Mouse (Mus musculus): Measurements from ENCODE around the gene Gm10645.

DNA sequence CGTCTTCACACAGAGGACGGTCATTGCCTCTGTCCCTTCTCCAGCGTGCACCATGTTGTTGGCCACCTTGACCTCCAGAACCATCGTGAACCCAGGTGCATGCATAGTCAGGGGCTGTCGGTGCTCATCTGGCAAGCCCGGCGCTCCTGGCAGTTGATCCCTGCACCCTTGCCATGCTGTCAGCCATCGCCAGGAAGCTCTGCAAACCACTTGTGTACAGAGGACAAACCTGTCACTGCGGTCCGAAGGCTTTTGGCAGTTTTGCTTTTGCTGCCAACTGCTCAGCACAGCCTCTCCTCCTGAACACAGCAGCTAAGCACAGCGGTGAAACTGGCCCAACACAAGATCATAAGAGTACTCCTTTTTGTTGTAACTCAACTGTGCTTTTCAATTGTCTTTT, 37.0 kb upstream of the Gm10645 start:
- TF ChIP-seq POLR2A (IDR thresholded peaks at IDR 0.05; ENCODE audit: borderline replicate concordance, extremely low read depth, insufficient read depth, insufficient read length, poor library complexity, severe bottlenecking): no peak
- TF ChIP-seq CTCF (IDR thresholded peaks at IDR 0.05; ENCODE audit: borderline replicate concordance, extremely low read depth, insufficient read depth, insufficient read length): no peak
